ENCODE assay signal across 23 mouse cellular contexts in the genomic region with DNA sequence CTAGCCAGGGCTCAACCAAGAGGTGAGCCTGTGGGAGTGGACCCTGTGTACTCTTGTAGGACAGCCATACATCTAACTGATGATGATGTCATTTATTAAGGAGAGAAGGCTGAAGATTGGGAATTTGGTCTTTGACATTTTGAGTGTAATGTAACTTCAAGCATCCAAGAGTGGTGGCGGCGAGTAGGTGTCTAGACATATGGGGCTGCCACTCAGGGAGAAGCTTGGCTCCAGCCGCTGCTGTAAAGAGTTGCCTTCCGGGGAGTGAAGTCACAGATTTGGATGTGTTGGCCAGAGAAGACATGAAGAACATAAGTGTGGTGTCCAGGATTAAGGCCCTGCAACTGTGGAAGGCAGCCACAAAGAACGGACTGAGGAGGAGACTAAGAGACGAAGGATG.
A peak's percentile ranks its signal among the peaks of the same experiment; 100 is the strongest.
DNase-seq lines count a peak whose midpoint lies in the region; ATAC-seq and TF ChIP-seq lines count a peak whose summit lies in the region.
"Had no signal": no experiment of that assay in that cellular context is flagged by ENCODE, and none has a peak within 500 bp of the region (broad histone marks: within the 10 kb centered on the region; RNA-seq: fewer than 3 reads in every experiment).

No protein-coding gene starts in this region.

- no peak overlapping the region for H3K27ac ChIP-seq in midbrain, embryonic 10.5 days (replicated peaks)
- H3K27ac ChIP-seq in liver, postnatal 0 days (ENCODE audit: low read depth), result no peak overlapping the region
- H3K27ac ChIP-seq: forebrain, embryonic 10.5 days; liver, embryonic 13.5 days; midbrain, embryonic 13.5 days had no signal

- peak; percentile 27 to 29 for DNase-seq in layer of hippocampus, adult 8-10 months (ENCODE audit: low spot score in 2 of 2)
- no peak for DNase-seq in layer of hippocampus, postnatal 14 days (ENCODE audit: low spot score in 2 of 2)
- DNase-seq in brain, adult 2 months (ENCODE audit: low read depth, low spot score), result peak; percentile 61
- DNase-seq in frontal cortex, postnatal 25 days (ENCODE audit: low spot score in 2 of 2), result peak; percentile 9 to 24
- DNase-seq in right cerebral cortex, postnatal 25 days, result peak; percentile 31
- DNase-seq in midbrain, embryonic 10.5 days (ENCODE audit: low spot score), result no peak
- no peak for DNase-seq in liver, postnatal 0 days
- DNase-seq: adrenal gland, postnatal 36 days; B cell, adult 2 months; cerebellum, adult 11-12 months; cerebellum, postnatal 10 days; kidney, postnatal 25 days; liver, embryonic 13.5 days; lung, embryonic 14.5 days; spleen, adult 18-20 months had no signal

- no peaks in the 10 kb centered on the region for H3K9me3 ChIP-seq in midbrain, embryonic 10.5 days (replicated peaks)
- H3K9me3 ChIP-seq in liver, postnatal 0 days (ENCODE audit: low read length), result 0 out of 2 replicates have a peak, but pooled peaks cover 2% of the 10 kb centered on the region
- H3K9me3 ChIP-seq: forebrain, embryonic 10.5 days; liver, embryonic 13.5 days; midbrain, embryonic 13.5 days had no signal

- H3K36me3 ChIP-seq in midbrain, embryonic 10.5 days, result no peaks in the 10 kb centered on the region
- no peaks in the 10 kb centered on the region for H3K36me3 ChIP-seq in liver, postnatal 0 days (replicated peaks; ENCODE audit: insufficient read depth, low read length)
- H3K36me3 ChIP-seq: forebrain, embryonic 10.5 days; G1E; liver, embryonic 13.5 days; midbrain, embryonic 13.5 days had no signal

- 93% methylated on average over 6 of the region's 6 CpGs for WGBS in midbrain, embryonic 10.5 days
- 81% methylated on average over 6 of the region's 6 CpGs for WGBS in liver, postnatal 0 days (ENCODE audit: insufficient replicate concordance)

- no peaks in the 10 kb centered on the region for H3K4me1 ChIP-seq in midbrain, embryonic 10.5 days
- no peaks in the 10 kb centered on the region for H3K4me1 ChIP-seq in liver, postnatal 0 days (ENCODE audit: insufficient read depth)
- H3K4me1 ChIP-seq: liver, embryonic 13.5 days; midbrain, embryonic 13.5 days had no signal

- H3K4me2 ChIP-seq in liver, postnatal 0 days (ENCODE audit: low read depth, low read length), result no peak overlapping the region
- H3K4me2 ChIP-seq: heart, embryonic 11.5 days; liver, embryonic 13.5 days; lung, embryonic 14.5 days; midbrain, embryonic 13.5 days had no signal

- TF ChIP-seq CTCF in liver, postnatal 0 days (IDR thresholded peaks at IDR 0.05; ENCODE audit: low read depth), result no peak

- no peak for TF ChIP-seq EP300 in liver, postnatal 0 days (IDR thresholded peaks at IDR 0.05; ENCODE audit: low read depth)

- no peaks in the 10 kb centered on the region for H3K27me3 ChIP-seq in midbrain, embryonic 10.5 days (ENCODE audit: low read depth, poor library complexity, severe bottlenecking)
- no peaks in the 10 kb centered on the region for H3K27me3 ChIP-seq in liver, postnatal 0 days (ENCODE audit: insufficient read depth, low read length)
- H3K27me3 ChIP-seq: CH12.LX; liver, embryonic 13.5 days; midbrain, embryonic 13.5 days; Patski had no signal

- H3K4me3 ChIP-seq in midbrain, embryonic 10.5 days, result no peak overlapping the region
- no peak overlapping the region for H3K4me3 ChIP-seq in liver, postnatal 0 days (ENCODE audit: low read depth, low read length)
- H3K4me3 ChIP-seq: forebrain, embryonic 10.5 days; liver, embryonic 13.5 days; midbrain, embryonic 13.5 days had no signal

- ATAC-seq in liver, postnatal 0 days, result no peak
- ATAC-seq: forebrain, embryonic 16.5 days; intestine, postnatal 0 days; midbrain, embryonic 13.5 days; Patski had no signal

- no peak overlapping the region for H3K9ac ChIP-seq in liver, postnatal 0 days (replicated peaks)
- H3K9ac ChIP-seq: liver, embryonic 13.5 days; lung, embryonic 14.5 days; midbrain, embryonic 13.5 days had no signal

Comparison
In these comparisons a context has a peak if more than half of its experiments do, and no peak if none do; other contexts are left out.
1. DNase-seq: peak in layer of hippocampus, adult 8-10 months (2 of 2), brain, adult 2 months (single experiment), frontal cortex, postnatal 25 days (2 of 2) and right cerebral cortex, postnatal 25 days (single experiment); none in layer of hippocampus, postnatal 14 days (0 of 2), midbrain, embryonic 10.5 days (single experiment) and liver, postnatal 0 days (single experiment).